ENCODE assay signal across 20 mouse cellular contexts in genomic region chr4:142439450-142440183, GRCm38 (mm10).
A peak's percentile ranks its signal among the peaks of the same experiment; 100 is the strongest.
DNase-seq lines count a peak whose midpoint lies in the region; ATAC-seq and TF ChIP-seq lines count a peak whose summit lies in the region.
"Had no signal": no experiment of that assay in that cellular context is flagged by ENCODE, and none has a peak within 500 bp of the region (broad histone marks: within the 10 kb centered on the region; RNA-seq: fewer than 3 reads in every experiment).

No protein-coding gene starts in this region.

- H3K27ac ChIP-seq in lung, embryonic 14.5 days (ENCODE audit: low read depth): no peak overlapping the region
- no peak overlapping the region for H3K27ac ChIP-seq in hindbrain, embryonic 16.5 days (ENCODE audit: low read depth, low read length)
- H3K27ac ChIP-seq: forebrain, embryonic 13.5 days; gastrocnemius, adult 2 months; heart, embryonic 13.5 days; layer of hippocampus, adult 2 months; liver, embryonic 15.5 days had no signal

- H3K9ac ChIP-seq in lung, embryonic 14.5 days: no peak overlapping the region
- H3K9ac ChIP-seq in hindbrain, embryonic 16.5 days (ENCODE audit: low read depth, low read length): no peak overlapping the region
- H3K9ac ChIP-seq: forebrain, embryonic 13.5 days; heart, embryonic 13.5 days; liver, embryonic 15.5 days had no signal

- 38% methylated on average over 9 of the region's 9 CpGs for WGBS in lung, embryonic 14.5 days
- WGBS in hindbrain, embryonic 16.5 days: 58% methylated on average over 9 of the region's 9 CpGs

- TF ChIP-seq CTCF in lung, embryonic 14.5 days (IDR thresholded peaks at IDR 0.05; ENCODE audit: low read depth): no peak

- H3K4me3 ChIP-seq in lung, embryonic 14.5 days (ENCODE audit: low read depth, low read length): no peak overlapping the region
- H3K4me3 ChIP-seq in hindbrain, embryonic 16.5 days (ENCODE audit: low read length): no peak overlapping the region
- H3K4me3 ChIP-seq: forebrain, embryonic 13.5 days; gastrocnemius, adult 2 months; heart, embryonic 13.5 days; layer of hippocampus, adult 2 months; liver, embryonic 15.5 days had no signal

- peaks cover 3% of the 10 kb centered on the region; the same call in 1 of the 2 replicates for H3K4me1 ChIP-seq in lung, embryonic 14.5 days (ENCODE audit: insufficient read depth)
- H3K4me1 ChIP-seq in hindbrain, embryonic 16.5 days (ENCODE audit: control insufficient read depth, insufficient read depth, low read depth, low read length): 0 out of 2 replicates have a peak, but pooled peaks cover 3% of the 10 kb centered on the region
- H3K4me1 ChIP-seq: liver, embryonic 15.5 days had no signal

- no peaks in the 10 kb centered on the region for H3K36me3 ChIP-seq in lung, embryonic 14.5 days (ENCODE audit: insufficient read depth)
- no peaks in the 10 kb centered on the region for H3K36me3 ChIP-seq in hindbrain, embryonic 16.5 days (ENCODE audit: control insufficient read depth, insufficient read depth, low read length)
- H3K36me3 ChIP-seq: heart, embryonic 13.5 days; liver, embryonic 15.5 days had no signal

- DNase-seq in frontal cortex, postnatal 36 days (ENCODE audit: low spot score in 2 of 2): no peak
- no peak for DNase-seq in lung, embryonic 14.5 days
- DNase-seq in lung, adult 18-20 months: no peak
- DNase-seq in retina, postnatal 1 day: peak; percentile 40
- no peak for DNase-seq in cerebellum, adult 9-11 months
- DNase-seq: adrenal gland, postnatal 10 days; cerebellum, adult 11-12 months; gastrocnemius, adult 2 months; heart, adult 11 months; heart, postnatal 36 days; kidney, postnatal 10 days; lung, postnatal 14 days; thymus, postnatal 4 days had no signal

- no peaks in the 10 kb centered on the region for H3K27me3 ChIP-seq in lung, embryonic 14.5 days (ENCODE audit: insufficient read depth, low read length)
- no peaks in the 10 kb centered on the region for H3K27me3 ChIP-seq in hindbrain, embryonic 16.5 days (replicated peaks; ENCODE audit: control insufficient read depth, insufficient read depth, low read length)
- H3K27me3 ChIP-seq: forebrain, embryonic 13.5 days; heart, embryonic 13.5 days; liver, embryonic 15.5 days had no signal

- no peak overlapping the region for H3K4me2 ChIP-seq in lung, embryonic 14.5 days
- H3K4me2 ChIP-seq in hindbrain, embryonic 16.5 days (ENCODE audit: low read length): no peak overlapping the region
- H3K4me2 ChIP-seq: forebrain, embryonic 13.5 days; heart, embryonic 13.5 days; liver, embryonic 15.5 days had no signal

- peak; percentile 78 for ATAC-seq in frontal cortex, adult (ENCODE audit: low TSS enrichment)
- peak; percentile 28; the same call in 1 of the 2 replicates for ATAC-seq in lung, embryonic 14.5 days (ENCODE audit: insufficient read depth)
- ATAC-seq in hindbrain, embryonic 16.5 days: peak; percentile 29; the same call in 1 of the 2 replicates
- ATAC-seq: forebrain, embryonic 13.5 days; intestine, postnatal 0 days had no signal

- H3K9me3 ChIP-seq in lung, embryonic 14.5 days (ENCODE audit: low read depth, low read length): no peaks in the 10 kb centered on the region
- H3K9me3 ChIP-seq in hindbrain, embryonic 16.5 days (ENCODE audit: control insufficient read depth, low read length): no peaks in the 10 kb centered on the region
- H3K9me3 ChIP-seq: forebrain, embryonic 13.5 days; heart, embryonic 13.5 days; liver, embryonic 15.5 days had no signal

Comparison
In these comparisons a context has a peak if more than half of its experiments do, and no peak if none do; other contexts are left out.
1. ATAC-seq: peak in every context shown above with its lines; median percentile 78 in frontal cortex, adult; 29 in hindbrain, embryonic 16.5 days; 28 in lung, embryonic 14.5 days.